Mouse (Mus musculus) left cerebral cortex, postnatal 14 days (tissue): ENCODE data around the gene Cep350. TPM values are rescaled to one million over a fixed set of nuclear protein-coding genes. Genes with fewer than 3 reads are reported as not detected.

ENCODE experiments used
- DNase-seq, 2 experiments: peaks; one replicate each; pipeline ENCODE4 v3.0.0; 2021 to 2022; ENCODE audit warnings: low spot score in 2 of 2, mixed read lengths in 1 of 2
- intact Hi-C: fragments of 180-260 bp; cut with DNase I; formaldehyde crosslinking; loops from one replicate; pipeline ENCODE4 v1.15.1; 2025
- long read RNA-seq, 2 experiments: library from polyadenylated mRNA; stranded (forward); transcript quantifications; one replicate each; pipeline ENCODE4 v2.0.0; 2021
- total RNA-seq, 2 experiments: library from RNA; stranded (reverse); gene quantifications; 2 replicates each; pipeline ENCODE4 v1.2.3; 2021

The Cep350 gene
- 10 to 100 TPM; 36.5 to 39.5 TPM for total RNA-seq
- long read RNA-seq, experiment 1, partial matches to known transcripts: 1 of 1 reads
- long read RNA-seq, experiment 1, other reads (novel, unspliced or antisense): 0 of 1 reads
- long read RNA-seq, experiment 2, partial matches to known transcripts: 0 of 3 reads
- long read RNA-seq, experiment 2, other reads (novel, unspliced or antisense): 0 of 3 reads

GRCm38 (mm10) chr1:155973068-155973718 lies at the start of gene Cep350:
Gene Cep350 (minus strand): TSS chr1:155973255.
- peak; percentile 97 to 98 for DNase-seq
- intact Hi-C loops: loop anchor here (2.0 kb wide), 1 partner anchor 64 kb away; the partner anchor contains the start of gene Tor1aip1

GRCm38 (mm10) chr1:156020402-156020801 lies 47.3 kb upstream of the Cep350 start:
- intact Hi-C loops: no loop called here
- DNase-seq: no peak

- intact Hi-C loops: no loop called here
- DNase-seq: no peak
These were observed 46.7 kb upstream of the Cep350 start for GRCm38 (mm10) chr1:156019800-156020199.

- no peak for DNase-seq
- intact Hi-C loops: no loop called here
These were observed 35.9 kb upstream of the Cep350 start for GRCm38 (mm10) chr1:156009003-156009402.

GRCm38 (mm10) chr1:156005906-156006305 lies 32.9 kb upstream of the Cep350 start:
- intact Hi-C loops: no loop called here
- DNase-seq: no peak

GRCm38 (mm10) chr1:156003201-156003935 lies 30.3 kb upstream of the Cep350 start:
- no peak for DNase-seq

GRCm38 (mm10) chr1:156002366-156002765 lies 29.3 kb upstream of the Cep350 start:
- intact Hi-C loops: no loop called here
- DNase-seq: no peak

More at GRCm38 (mm10) chr1:156003201-156003935, 30.3 kb upstream of the Cep350 start:
- intact Hi-C loops: no loop called here

- intact Hi-C loops: no loop called here
- DNase-seq: no peak
These were observed 22.6 kb upstream of the Cep350 start for GRCm38 (mm10) chr1:155995612-155996011.

- intact Hi-C loops: no loop called here
- no peak for DNase-seq
These were observed 21.5 kb upstream of the Cep350 start for GRCm38 (mm10) chr1:155994524-155994923.

GRCm38 (mm10) chr1:155990391-155990790 lies 17.3 kb upstream of the Cep350 start:
- no peak for DNase-seq
- intact Hi-C loops: no loop called here

- intact Hi-C loops: no loop called here
These were observed 16.3 kb upstream of the Cep350 start for GRCm38 (mm10) chr1:155989387-155989786.

GRCm38 (mm10) chr1:155987625-155988024 lies 14.6 kb upstream of the Cep350 start:
- no peak for DNase-seq
- intact Hi-C loops: no loop called here

More at GRCm38 (mm10) chr1:155989387-155989786, 16.3 kb upstream of the Cep350 start:
- DNase-seq: no peak

- intact Hi-C loops: no loop called here
- DNase-seq: no peak
These were observed 1.9 kb upstream of the Cep350 start for GRCm38 (mm10) chr1:155974931-155975330.

GRCm38 (mm10) chr1:155973719-155974379 lies 794 bp upstream of the Cep350 start:
- intact Hi-C loops: loop anchor here (2.0 kb wide), 1 partner anchor 63 kb away; the partner anchor contains the start of gene Tor1aip1
- DNase-seq: peak in 1 of 2 experiments; percentile 15

GRCm38 (mm10) chr1:155972146-155973067 lies 648 bp downstream of the Cep350 start:
- DNase-seq: peak; percentile 14 to 16
- intact Hi-C loops: loop anchor here (2.0 kb wide), 1 partner anchor 64 kb away; the partner anchor contains the start of gene Tor1aip1

- intact Hi-C loops: no loop called here
- DNase-seq: no peak
These were observed 23.9 kb downstream of the Cep350 start for GRCm38 (mm10) chr1:155949170-155949569.

- intact Hi-C loops: no loop called here
- no peak for DNase-seq
These were observed 28.7 kb downstream of the Cep350 start for GRCm38 (mm10) chr1:155944361-155944760.

GRCm38 (mm10) chr1:155937416-155937815 lies 35.6 kb downstream of the Cep350 start:
- intact Hi-C loops: no loop called here
- DNase-seq: no peak

- intact Hi-C loops: no loop called here
- DNase-seq: no peak
These were observed 38.4 kb downstream of the Cep350 start for GRCm38 (mm10) chr1:155934702-155935101.
